Mouse (Mus musculus) CD8-positive naive resting alpha-beta T cell, adult 2 months (primary cell): Measurements from ENCODE around the gene Xrcc6.
A peak's percentile ranks its signal among the peaks of the same experiment; 100 is the strongest.

Experiments used
- DNase-seq, 2 experiments: peaks; one replicate each; pipeline ENCODE4 v3.0.0; 2022; ENCODE audit warnings: low read depth in 2 of 2, low spot score in 2 of 2

Gene Xrcc6

DNA sequence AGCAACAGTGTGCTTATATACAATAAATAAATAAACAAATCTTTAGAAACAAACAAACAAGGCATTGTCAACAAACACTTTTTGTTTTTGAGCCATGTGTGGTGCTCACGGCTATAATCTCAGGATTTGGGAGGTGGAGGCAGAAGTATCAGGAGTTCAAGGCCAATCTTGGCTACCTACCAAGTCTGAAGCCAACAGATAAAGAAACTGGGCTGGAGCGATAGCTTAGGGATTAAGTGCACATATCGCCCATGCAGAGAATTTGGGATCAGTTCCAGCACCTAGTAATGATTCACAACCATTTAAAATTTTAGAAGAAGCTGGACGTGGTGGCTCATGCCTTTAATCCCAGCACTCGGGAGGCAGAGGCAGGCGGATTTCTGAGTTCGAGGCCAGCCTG, 85.9 kb downstream of the Xrcc6 start:
- DNase-seq = no peak

DNA sequence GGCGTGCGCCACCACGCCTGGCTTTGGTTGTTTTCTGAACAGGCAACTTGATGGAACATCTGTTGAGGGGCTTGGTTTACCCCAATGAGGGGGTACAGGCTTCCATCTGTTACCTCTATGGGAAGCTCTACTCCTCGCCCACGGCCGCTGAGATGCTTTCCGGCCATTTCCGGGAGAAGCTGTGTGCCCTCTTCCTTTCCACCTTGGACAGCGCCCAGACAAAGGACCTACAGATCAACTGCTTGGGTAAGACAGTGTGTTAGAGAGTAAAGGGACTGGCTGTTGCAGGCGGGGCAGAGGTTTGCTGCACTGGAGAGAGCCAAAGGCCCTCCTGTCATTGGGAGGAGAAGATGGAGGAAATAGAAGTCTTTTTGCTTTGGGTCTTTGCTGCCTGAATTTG, 92.2 kb downstream of the Xrcc6 start:
- DNase-seq = no peak

DNA sequence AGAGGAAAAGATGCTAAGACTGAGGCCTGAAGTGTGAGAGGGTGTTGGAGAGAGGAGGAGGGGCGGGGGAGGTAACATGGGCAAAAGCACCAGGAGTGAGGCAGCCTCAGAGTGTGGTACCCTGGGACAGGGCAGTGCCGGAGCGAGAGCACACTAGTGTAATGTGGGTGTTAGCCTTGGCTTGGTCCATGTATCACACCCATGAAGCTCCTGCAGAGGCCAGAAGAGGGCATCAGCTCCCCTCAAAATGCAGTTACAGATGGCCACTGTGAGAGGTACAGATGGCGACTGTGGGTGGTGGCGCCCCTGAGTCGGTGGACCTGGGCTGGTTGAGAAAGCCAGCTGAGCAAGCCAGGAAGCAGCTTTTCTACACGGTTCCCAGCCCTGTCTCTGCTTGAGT, 93.5 kb downstream of the Xrcc6 start:
- peak in 1 of 2 experiments; percentile 3 for DNase-seq

GRCm38 (mm10) chr15:82085606-82086005, 98.0 kb downstream of the Xrcc6 start:
- DNase-seq = no peak

GRCm38 (mm10) chr15:82086131-82086530, 98.5 kb downstream of the Xrcc6 start:
- no peak for DNase-seq

GRCm38 (mm10) chr15:82087266-82087665, 99.6 kb downstream of the Xrcc6 start:
- DNase-seq = no peak
